1 mouse cellular context compared by ENCODE assay signal in the genomic region with DNA sequence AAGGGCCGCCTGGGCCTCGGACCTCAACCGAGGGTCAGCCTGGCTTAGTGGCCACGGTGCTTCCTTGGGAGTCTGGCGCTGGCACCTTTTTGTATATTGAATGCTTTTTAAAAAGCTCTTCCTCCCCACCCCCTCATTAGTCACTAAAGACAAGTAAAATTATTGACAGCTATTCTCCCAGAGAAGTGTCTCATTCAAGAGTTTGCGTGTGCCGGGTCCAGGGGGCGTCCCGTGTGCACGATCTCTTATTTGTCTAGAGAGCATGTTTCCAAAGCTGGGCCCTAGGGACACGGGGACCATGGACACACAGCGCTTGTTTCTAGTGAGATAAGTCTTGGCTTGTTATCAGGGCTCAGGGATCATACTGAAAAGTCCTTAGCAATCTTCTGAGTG.
TF ChIP-seq lines count a peak whose summit lies in the region.

No protein-coding gene starts in this region.

TF ChIP-seq in MEL, 35 proteins besides CTCF, POLR2A, EP300 and RAD21 (continued from another document):
- TF ChIP-seq ELF1 (IDR thresholded peaks at IDR 0.05; ENCODE audit: low read depth, low read length) (no peak), MYB (IDR thresholded peaks at IDR 0.05; ENCODE audit: low read depth, low read length) (no peak), MEF2A (IDR thresholded peaks at IDR 0.05; ENCODE audit: extremely low read depth, insufficient replicate concordance, low read depth, low read length, poor library complexity, severe bottlenecking) (no peak), GABPA (IDR thresholded peaks at IDR 0.05; ENCODE audit: low read depth, low read length) (no peak), JUND (IDR thresholded peaks at IDR 0.05; ENCODE audit: low read depth, low read length) (no peak), RCOR1 (IDR thresholded peaks at IDR 0.05; ENCODE audit: low read depth, low read length) (no peak)
